Mouse (Mus musculus): ENCODE measurements around the gene Ugt2b38.

- no peak for TF ChIP-seq CTCF (IDR thresholded peaks at IDR 0.05; ENCODE audit: borderline replicate concordance, insufficient read depth, low read depth, low read length)
- TF ChIP-seq POLR2A (IDR thresholded peaks at IDR 0.05; ENCODE audit: borderline replicate concordance, insufficient read depth, low read length) = no peak
Measured at GRCm38 (mm10) chr5:87373502-87373863, 50.5 kb downstream of the Ugt2b38 start.

Data from cerebellum, adult 2 months (tissue).